Comparison of ENCODE assay signal across 21 mouse cellular contexts in genomic region chr7:46103771-46104170, GRCm38 (mm10). TPM values are rescaled to one million over a fixed set of nuclear protein-coding genes. Genes with fewer than 3 reads are reported as not detected.
A peak's percentile ranks its signal among the peaks of the same experiment; 100 is the strongest.
DNase-seq lines count a peak whose midpoint lies in the region; ATAC-seq lines count a peak whose summit lies in the region.
"Had no signal": no experiment of that assay in that cellular context is flagged by ENCODE, and none has a peak within 500 bp of the region (broad histone marks: within the 10 kb centered on the region; RNA-seq: fewer than 3 reads in every experiment).

No protein-coding gene starts in this region.

- H3K27ac ChIP-seq in hindbrain, embryonic 13.5 days: peak overlapping the region; percentile 67
- no peak overlapping the region for H3K27ac ChIP-seq in hindbrain, embryonic 10.5 days
- 0 out of 2 replicates have a peak overlapping the region, but pooled peaks have one; percentile 3 for H3K27ac ChIP-seq in midbrain, embryonic 16.5 days (ENCODE audit: low read length)
- H3K27ac ChIP-seq in midbrain, embryonic 13.5 days: no peak overlapping the region; the same call in 1 of the 2 replicates
- 0 out of 2 replicates have a peak overlapping the region, but pooled peaks have one; percentile 30 for H3K27ac ChIP-seq in neural tube, embryonic 15.5 days (replicated peaks)
- H3K27ac ChIP-seq: embryonic facial prominence, embryonic 15.5 days; kidney, postnatal 0 days; macrophage had no signal

- H3K9me3 ChIP-seq in hindbrain, embryonic 13.5 days: no peaks in the 10 kb centered on the region
- H3K9me3 ChIP-seq in hindbrain, embryonic 10.5 days: no peaks in the 10 kb centered on the region
- no peaks in the 10 kb centered on the region for H3K9me3 ChIP-seq in midbrain, embryonic 16.5 days (replicated peaks; ENCODE audit: control insufficient read depth, low read length, poor library complexity, severe bottlenecking)
- H3K9me3 ChIP-seq in midbrain, embryonic 13.5 days: no peaks in the 10 kb centered on the region
- no peaks in the 10 kb centered on the region for H3K9me3 ChIP-seq in neural tube, embryonic 15.5 days (replicated peaks)
- H3K9me3 ChIP-seq: embryonic facial prominence, embryonic 15.5 days; heart, embryonic 12.5 days had no signal

- WGBS in hindbrain, embryonic 13.5 days: 86% methylated on average over 8 of the region's 8 CpGs
- 88% methylated on average over 8 of the region's 8 CpGs for WGBS in hindbrain, embryonic 10.5 days
- WGBS in midbrain, embryonic 16.5 days: 88% methylated on average over 8 of the region's 8 CpGs
- WGBS in midbrain, embryonic 13.5 days: 89% methylated on average over 8 of the region's 8 CpGs
- 78% methylated on average over 8 of the region's 8 CpGs for WGBS in neural tube, embryonic 15.5 days

- no peak overlapping the region for H3K9ac ChIP-seq in hindbrain, embryonic 13.5 days
- no peak overlapping the region for H3K9ac ChIP-seq in midbrain, embryonic 16.5 days (ENCODE audit: low read depth, low read length)
- H3K9ac ChIP-seq in midbrain, embryonic 13.5 days (replicated peaks): no peak overlapping the region
- H3K9ac ChIP-seq in neural tube, embryonic 15.5 days (replicated peaks): no peak overlapping the region
- H3K9ac ChIP-seq: embryonic facial prominence, embryonic 15.5 days; heart, embryonic 12.5 days; liver, postnatal 0 days had no signal

- DNase-seq in cerebellum, postnatal 14 days: peak; percentile 74 to 76
- no peak for DNase-seq in hindbrain, embryonic 10.5 days (ENCODE audit: low spot score)
- DNase-seq in liver: no peak
- DNase-seq: adrenal gland, postnatal 36 days; gastrocnemius, postnatal 10 days; kidney, adult 2 months; liver, postnatal 0 days; thymus, postnatal 25 days had no signal

- peaks cover 11% of the 10 kb centered on the region; the same call in 1 of the 2 replicates for H3K27me3 ChIP-seq in hindbrain, embryonic 13.5 days
- peaks cover 19% of the 10 kb centered on the region for H3K27me3 ChIP-seq in hindbrain, embryonic 10.5 days (ENCODE audit: insufficient read depth, poor library complexity, severe bottlenecking)
- no peaks in the 10 kb centered on the region; the same call in 1 of the 2 replicates for H3K27me3 ChIP-seq in midbrain, embryonic 16.5 days (ENCODE audit: control insufficient read depth, insufficient read depth, low read depth, low read length)
- H3K27me3 ChIP-seq in midbrain, embryonic 13.5 days: peaks cover 12% of the 10 kb centered on the region
- H3K27me3 ChIP-seq in neural tube, embryonic 15.5 days (replicated peaks): 0 out of 2 replicates have a peak, but pooled peaks cover 4% of the 10 kb centered on the region

- peaks cover 29% of the 10 kb centered on the region for H3K4me1 ChIP-seq in hindbrain, embryonic 13.5 days (replicated peaks)
- peaks cover 19% of the 10 kb centered on the region for H3K4me1 ChIP-seq in hindbrain, embryonic 10.5 days (replicated peaks)
- peaks cover 7% of the 10 kb centered on the region; the same call in 1 of the 2 replicates for H3K4me1 ChIP-seq in midbrain, embryonic 16.5 days (ENCODE audit: control insufficient read depth, insufficient read depth, low read length)
- peaks cover 19% of the 10 kb centered on the region for H3K4me1 ChIP-seq in midbrain, embryonic 13.5 days (replicated peaks)
- H3K4me1 ChIP-seq in neural tube, embryonic 15.5 days: peaks cover 30% of the 10 kb centered on the region

- H3K36me3 ChIP-seq in hindbrain, embryonic 13.5 days: no peaks in the 10 kb centered on the region
- H3K36me3 ChIP-seq in hindbrain, embryonic 10.5 days: no peaks in the 10 kb centered on the region
- H3K36me3 ChIP-seq in midbrain, embryonic 16.5 days (ENCODE audit: control insufficient read depth, insufficient read depth, low read length): no peaks in the 10 kb centered on the region
- H3K36me3 ChIP-seq in midbrain, embryonic 13.5 days: no peaks in the 10 kb centered on the region
- H3K36me3 ChIP-seq in neural tube, embryonic 15.5 days: no peaks in the 10 kb centered on the region
- H3K36me3 ChIP-seq: embryonic facial prominence, embryonic 15.5 days; heart, embryonic 12.5 days had no signal

- H3K4me3 ChIP-seq in hindbrain, embryonic 13.5 days: no peak overlapping the region
- no peak overlapping the region for H3K4me3 ChIP-seq in hindbrain, embryonic 10.5 days
- H3K4me3 ChIP-seq in midbrain, embryonic 16.5 days (ENCODE audit: low read depth, low read length): no peak overlapping the region
- no peak overlapping the region for H3K4me3 ChIP-seq in midbrain, embryonic 13.5 days (replicated peaks)
- no peak overlapping the region for H3K4me3 ChIP-seq in neural tube, embryonic 15.5 days (replicated peaks)
- H3K4me3 ChIP-seq: embryonic facial prominence, embryonic 15.5 days; heart, embryonic 12.5 days had no signal

- ATAC-seq in cerebellum, adult (ENCODE audit: insufficient number of reproducible peaks, low FRiP score, low TSS enrichment): no peak
- ATAC-seq in hindbrain, embryonic 13.5 days (ENCODE audit: low FRiP score): no peak
- no peak for ATAC-seq in midbrain, embryonic 16.5 days
- ATAC-seq in midbrain, embryonic 13.5 days: no peak
- no peak for ATAC-seq in neural tube, embryonic 15.5 days (ENCODE audit: low FRiP score)
- ATAC-seq: CD4-positive, CD25-positive, alpha-beta regulatory T cell, adult 4 months; liver, postnatal 0 days; lung, postnatal 0 days had no signal

- H3K4me2 ChIP-seq in hindbrain, embryonic 13.5 days: no peak overlapping the region
- H3K4me2 ChIP-seq in midbrain, embryonic 16.5 days (ENCODE audit: low read length): no peak overlapping the region
- H3K4me2 ChIP-seq in midbrain, embryonic 13.5 days (replicated peaks): no peak overlapping the region
- no peak overlapping the region for H3K4me2 ChIP-seq in neural tube, embryonic 15.5 days
- H3K4me2 ChIP-seq: embryonic facial prominence, embryonic 15.5 days; heart, embryonic 12.5 days; liver, embryonic 11.5 days had no signal

RNA-seq across cellular contexts. Expression of gene Kcnj11, which starts 3.2 kb away (rescaled TPM):
- 0.88 and 1.6 TPM in 2 replicates for polyA plus RNA-seq in hindbrain, embryonic 13.5 days (2015; fragmentation: Nextera tagmentation; extraction: Ambion mirVana)
- polyA plus RNA-seq in hindbrain, embryonic 10.5 days (2016; fragmentation: Nextera tagmentation; extraction: Ambion mirVana): 0.22 and 0.48 TPM in 2 replicates
- 2.4 and 2.8 TPM in 2 replicates for polyA plus RNA-seq in midbrain, embryonic 16.5 days (2015; fragmentation: Nextera tagmentation; extraction: Ambion mirVana)
- 1.1 and 1.5 TPM in 2 replicates for polyA plus RNA-seq in midbrain, embryonic 13.5 days (2015; fragmentation: Nextera tagmentation; extraction: Ambion mirVana)
- polyA plus RNA-seq in neural tube, embryonic 15.5 days (2015; fragmentation: Nextera tagmentation; extraction: Ambion mirVana): 1.9 and 2.7 TPM in 2 replicates
- polyA plus RNA-seq: CD4-positive, CD25-positive, alpha-beta regulatory T cell, adult 4 months; limb, embryonic 11.5 days; liver, embryonic 11.5 days; liver, postnatal 0 days; macrophage had no signal

Comparison
In these comparisons a context has a peak if more than half of its experiments do, and no peak if none do; other contexts are left out.
1. H3K27ac ChIP-seq: peak in hindbrain, embryonic 13.5 days (single experiment), midbrain, embryonic 16.5 days (single experiment) and neural tube, embryonic 15.5 days (single experiment); none in hindbrain, embryonic 10.5 days (single experiment) and midbrain, embryonic 13.5 days (single experiment).
2. DNase-seq: peak in cerebellum, postnatal 14 days (2 of 2); none in hindbrain, embryonic 10.5 days (single experiment) and liver (single experiment).